In genomic region chr11:17352148-17353130, GRCm38 (mm10) we compare ENCODE assay signal across 10 mouse cellular contexts.
DNase-seq lines count a peak whose midpoint lies in the region; ATAC-seq lines count a peak whose summit lies in the region.
"Had no signal": no experiment of that assay in that cellular context is flagged by ENCODE, and none has a peak within 500 bp of the region (broad histone marks: within the 10 kb centered on the region; RNA-seq: fewer than 3 reads in every experiment).

No protein-coding gene starts in this region.

- H3K27me3 ChIP-seq in embryonic facial prominence, embryonic 14.5 days (replicated peaks; ENCODE audit: control insufficient read depth, insufficient read depth, low read length), result no peaks in the 10 kb centered on the region
- no peaks in the 10 kb centered on the region for H3K27me3 ChIP-seq in embryonic facial prominence, embryonic 10.5 days (replicated peaks; ENCODE audit: low read depth, poor library complexity, severe bottlenecking)

- H3K9ac ChIP-seq in embryonic facial prominence, embryonic 14.5 days (ENCODE audit: low read depth, low read length), result no peak overlapping the region

- H3K36me3 ChIP-seq in embryonic facial prominence, embryonic 14.5 days (ENCODE audit: control insufficient read depth, insufficient read depth, low read length), result no peaks in the 10 kb centered on the region
- H3K36me3 ChIP-seq in embryonic facial prominence, embryonic 10.5 days (replicated peaks), result no peaks in the 10 kb centered on the region

- DNase-seq in embryonic facial prominence, embryonic 14.5 days (ENCODE audit: low spot score), result no peak
- DNase-seq in embryonic facial prominence, embryonic 10.5 days (ENCODE audit: low spot score), result no peak
- DNase-seq in R1 (ENCODE audit: low read depth, low spot score), result peak; percentile 12
- DNase-seq in forelimb bud, embryonic 11.5 days (ENCODE audit: low read depth, low spot score), result peak; percentile 24
- peak; percentile 15 for DNase-seq in mesoderm, embryonic 11.5 days (ENCODE audit: low read depth, low spot score)
- DNase-seq in thymus, adult 18-20 months, result no peak
- DNase-seq in yolk sac, embryonic 10.5 days (ENCODE audit: low spot score), result no peak
- DNase-seq: heart, postnatal 10 days had no signal

- no peaks in the 10 kb centered on the region for H3K9me3 ChIP-seq in embryonic facial prominence, embryonic 14.5 days (ENCODE audit: control insufficient read depth, low read length)
- H3K9me3 ChIP-seq in embryonic facial prominence, embryonic 10.5 days, result no peaks in the 10 kb centered on the region

- H3K4me1 ChIP-seq in embryonic facial prominence, embryonic 14.5 days (ENCODE audit: control insufficient read depth, insufficient read depth, low read length), result no peaks in the 10 kb centered on the region
- H3K4me1 ChIP-seq in embryonic facial prominence, embryonic 10.5 days, result 0 out of 2 replicates have a peak, but pooled peaks cover 5% of the 10 kb centered on the region

- no peak overlapping the region for H3K4me2 ChIP-seq in embryonic facial prominence, embryonic 14.5 days (ENCODE audit: low read depth, low read length)

- WGBS in embryonic facial prominence, embryonic 14.5 days, result 70% methylated on average over 17 of the region's 17 CpGs
- whole genome bisulfite sequencing in embryonic facial prominence, embryonic 10.5 days, result 76% methylated on average over 17 of the region's 17 CpGs

- no peak overlapping the region for H3K4me3 ChIP-seq in embryonic facial prominence, embryonic 14.5 days (ENCODE audit: low read depth, low read length)
- H3K4me3 ChIP-seq in embryonic facial prominence, embryonic 10.5 days, result no peak overlapping the region

- H3K27ac ChIP-seq in embryonic facial prominence, embryonic 14.5 days (replicated peaks; ENCODE audit: low read depth, low read length), result no peak overlapping the region
- H3K27ac ChIP-seq in embryonic facial prominence, embryonic 10.5 days (replicated peaks), result no peak overlapping the region
- H3K27ac ChIP-seq: stomach, postnatal 0 days had no signal

- peak; percentile 55; the same call in 1 of the 2 replicates for ATAC-seq in embryonic facial prominence, embryonic 14.5 days (ENCODE audit: low read depth)
- no peak for ATAC-seq in megakaryocyte, adult 5-6 weeks (ENCODE audit: poor library complexity, severe bottlenecking)

Comparison
In these comparisons a context has a peak if more than half of its experiments do, and no peak if none do; other contexts are left out.
1. DNase-seq: peak in R1 (single experiment), forelimb bud, embryonic 11.5 days (single experiment) and mesoderm, embryonic 11.5 days (single experiment); none in embryonic facial prominence, embryonic 14.5 days (single experiment), embryonic facial prominence, embryonic 10.5 days (single experiment), thymus, adult 18-20 months (0 of 2) and yolk sac, embryonic 10.5 days (single experiment).